Mouse (Mus musculus): Measurements from ENCODE around the gene B4galnt1.

GRCm38 (mm10) chr10:127195328-127196129 lies 30.5 kb downstream of the B4galnt1 start, which contains the start of gene Dtx3:
- TF ChIP-seq CTCF (IDR thresholded peaks at IDR 0.05), result no peak
- TF ChIP-seq POLR2A (IDR thresholded peaks at IDR 0.05; ENCODE audit: insufficient read depth, low read depth, low read length), result no peak
